Mouse (Mus musculus): ENCODE results near the gene Fam149a. TPM values are rescaled to one million over a fixed set of nuclear protein-coding genes. Genes with fewer than 3 reads are reported as not detected.

The Fam149a gene
- polyA plus RNA-seq (2012; rRNA removed) = 11.1 and 13.0 TPM in 2 replicates

GRCm38 (mm10) chr8:45381963-45382347 is at the start of gene Fam149a:
Gene Fam149a, minus strand, starts transcription at chr8:45382291.

GRCm38 (mm10) chr8:45410882-45411281 is 28.8 kb upstream of the Fam149a start, which contains the start of gene Tlr3:
Gene Tlr3, minus strand, starts transcription at chr8:45411080.

GRCm38 (mm10) chr8:45332685-45333409 is 49.2 kb downstream of the Fam149a start, which contains the start of gene Cyp4v3:
Gene Cyp4v3, minus strand, starts transcription at chr8:45333216.

GRCm38 (mm10) chr8:45308366-45308765 is 73.7 kb downstream of the Fam149a start, which contains the start of gene Gm45753:
Gene Gm45753, minus strand, starts transcription at chr8:45308466.

GRCm38 (mm10) chr8:45294687-45295086 is 87.4 kb downstream of the Fam149a start, which contains the start of gene Klkb1:
Gene Klkb1, minus strand, starts transcription at chr8:45294859.

Other genes starting within 250 kb of the Fam149a start
- gene F11, start 120.3 kb downstream of the Fam149a start, polyA plus RNA-seq (2012; rRNA removed) = not detected in 2 replicates
- gene Klkb1, start 87.4 kb downstream of the Fam149a start, polyA plus RNA-seq (2012; rRNA removed) = 0.04 and 0.07 TPM in 2 replicates
- gene Gm45753, start 73.8 kb downstream of the Fam149a start, polyA plus RNA-seq (2012; rRNA removed) = not detected in 2 replicates
- 1.2 TPM in 2 replicates for gene Cyp4v3, start 49.1 kb downstream of the Fam149a start, polyA plus RNA-seq (2012; rRNA removed)
- 1.6 and 1.7 TPM in 2 replicates for gene Tlr3, start 28.8 kb upstream of the Fam149a start, polyA plus RNA-seq (2012; rRNA removed)
- gene Sorbs2, start 125.5 kb upstream of the Fam149a start, polyA plus RNA-seq (2012; rRNA removed) = 58.1 and 60.9 TPM in 2 replicates

Measured in central nervous system, embryonic 18 days (tissue).